Mouse (Mus musculus): ENCODE data around the gene Clpsl2. TPM values are rescaled to one million over a fixed set of nuclear protein-coding genes. Genes with fewer than 3 reads are reported as not detected.

The Clpsl2 gene
- polyA plus RNA-seq, 1 experiment from 2014 or later, result not detected

- ATAC-seq (ENCODE audit: low read depth), result no peak
- no peak overlapping the region for H3K4me2 ChIP-seq (ENCODE audit: low read depth, low read length)
- no peak overlapping the region for H3K9ac ChIP-seq (replicated peaks; ENCODE audit: low read depth, low read length)
- no peaks in the 10 kb centered on the region for H3K27me3 ChIP-seq (ENCODE audit: control insufficient read depth, insufficient read depth, low read length)
- H3K27ac ChIP-seq (ENCODE audit: low read depth, low read length), result no peak overlapping the region
- H3K4me3 ChIP-seq (ENCODE audit: low read depth, low read length), result no peak overlapping the region
- H3K36me3 ChIP-seq (ENCODE audit: control insufficient read depth, insufficient read depth, low read length), result peaks cover 50% of the 10 kb centered on the region
- H3K4me1 ChIP-seq (ENCODE audit: control insufficient read depth, insufficient read depth, low read length), result no peaks in the 10 kb centered on the region
- no peaks in the 10 kb centered on the region for H3K9me3 ChIP-seq (ENCODE audit: control insufficient read depth, low read length)
- WGBS, result 80% methylated on average over 2 of the region's 2 CpGs
Observed at GRCm38 (mm10) chr17:28588591-28588990, 39.4 kb downstream of the Clpsl2 start.

GRCm38 (mm10) chr17:28590596-28590995 is 41.4 kb downstream of the Clpsl2 start:
- H3K36me3 ChIP-seq (ENCODE audit: control insufficient read depth, insufficient read depth, low read length), result peaks cover 56% of the 10 kb centered on the region
- H3K4me3 ChIP-seq (ENCODE audit: low read depth, low read length), result no peak overlapping the region
- H3K27me3 ChIP-seq (ENCODE audit: control insufficient read depth, insufficient read depth, low read length), result no peaks in the 10 kb centered on the region
- H3K27ac ChIP-seq (ENCODE audit: low read depth, low read length), result no peak overlapping the region
- H3K9ac ChIP-seq (replicated peaks; ENCODE audit: low read depth, low read length), result no peak overlapping the region
- no peak overlapping the region for H3K4me2 ChIP-seq (ENCODE audit: low read depth, low read length)
- ATAC-seq (ENCODE audit: low read depth), result no peak
- no peaks in the 10 kb centered on the region for H3K4me1 ChIP-seq (ENCODE audit: control insufficient read depth, insufficient read depth, low read length)
- 93% methylated on average over 3 of the region's 3 CpGs for WGBS
- no peaks in the 10 kb centered on the region for H3K9me3 ChIP-seq (ENCODE audit: control insufficient read depth, low read length)

- no peak for ATAC-seq (ENCODE audit: low read depth)
- H3K27me3 ChIP-seq (ENCODE audit: control insufficient read depth, insufficient read depth, low read length), result no peaks in the 10 kb centered on the region
- 95% methylated on average over 5 of the region's 5 CpGs for WGBS
- H3K4me3 ChIP-seq (ENCODE audit: low read depth, low read length), result no peak overlapping the region
- H3K4me2 ChIP-seq (ENCODE audit: low read depth, low read length), result no peak overlapping the region
- no peak overlapping the region for H3K9ac ChIP-seq (replicated peaks; ENCODE audit: low read depth, low read length)
- peaks cover 61% of the 10 kb centered on the region for H3K36me3 ChIP-seq (ENCODE audit: control insufficient read depth, insufficient read depth, low read length)
- H3K27ac ChIP-seq (ENCODE audit: low read depth, low read length), result no peak overlapping the region
- no peaks in the 10 kb centered on the region for H3K9me3 ChIP-seq (ENCODE audit: control insufficient read depth, low read length)
- no peaks in the 10 kb centered on the region for H3K4me1 ChIP-seq (ENCODE audit: control insufficient read depth, insufficient read depth, low read length)
Observed at GRCm38 (mm10) chr17:28591476-28591875, 42.3 kb downstream of the Clpsl2 start.

- no peaks in the 10 kb centered on the region for H3K4me1 ChIP-seq (ENCODE audit: control insufficient read depth, insufficient read depth, low read length)
- WGBS, result 31% methylated on average over 4 of the region's 4 CpGs
- H3K27ac ChIP-seq (ENCODE audit: low read depth, low read length), result no peak overlapping the region
- H3K27me3 ChIP-seq (ENCODE audit: control insufficient read depth, insufficient read depth, low read length), result no peaks in the 10 kb centered on the region
- H3K9ac ChIP-seq (replicated peaks; ENCODE audit: low read depth, low read length), result no peak overlapping the region
- H3K9me3 ChIP-seq (ENCODE audit: control insufficient read depth, low read length), result no peaks in the 10 kb centered on the region
- no peak overlapping the region for H3K4me2 ChIP-seq (ENCODE audit: low read depth, low read length)
- no peak overlapping the region for H3K4me3 ChIP-seq (ENCODE audit: low read depth, low read length)
- peaks cover 73% of the 10 kb centered on the region for H3K36me3 ChIP-seq (ENCODE audit: control insufficient read depth, insufficient read depth, low read length)
- no peak for ATAC-seq (ENCODE audit: low read depth)
Observed at GRCm38 (mm10) chr17:28592998-28593397, 43.8 kb downstream of the Clpsl2 start.

DNA sequence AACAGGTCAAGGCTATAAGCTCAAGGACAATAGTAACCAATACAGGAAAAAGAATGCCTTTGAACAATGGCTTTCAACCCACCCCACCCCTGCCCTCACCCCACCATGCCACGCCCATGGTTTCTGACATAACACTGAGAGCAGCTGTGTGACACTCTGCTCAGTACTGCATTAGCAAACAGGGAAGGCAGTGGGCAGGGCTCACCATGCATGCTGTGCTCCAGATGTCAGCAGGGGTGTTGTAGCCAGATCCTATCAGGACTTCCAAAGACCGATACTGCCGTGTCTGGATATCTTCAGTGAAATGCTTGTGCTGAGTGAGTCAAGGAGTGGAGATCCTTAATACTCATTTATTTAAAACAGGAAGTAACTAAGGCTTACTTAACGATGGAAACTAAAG is 44.8 kb downstream of the Clpsl2 start:
- no peak overlapping the region for H3K27ac ChIP-seq (ENCODE audit: low read depth, low read length)
- no peaks in the 10 kb centered on the region for H3K27me3 ChIP-seq (ENCODE audit: control insufficient read depth, insufficient read depth, low read length)
- no peak for ATAC-seq (ENCODE audit: low read depth)
- 78% methylated on average over 4 of the region's 4 CpGs for WGBS
- peaks cover 72% of the 10 kb centered on the region for H3K36me3 ChIP-seq (ENCODE audit: control insufficient read depth, insufficient read depth, low read length)
- H3K9me3 ChIP-seq (ENCODE audit: control insufficient read depth, low read length), result no peaks in the 10 kb centered on the region
- no peak overlapping the region for H3K9ac ChIP-seq (replicated peaks; ENCODE audit: low read depth, low read length)
- no peak overlapping the region for H3K4me2 ChIP-seq (ENCODE audit: low read depth, low read length)
- no peaks in the 10 kb centered on the region for H3K4me1 ChIP-seq (ENCODE audit: control insufficient read depth, insufficient read depth, low read length)
- H3K4me3 ChIP-seq (ENCODE audit: low read depth, low read length), result no peak overlapping the region

DNA sequence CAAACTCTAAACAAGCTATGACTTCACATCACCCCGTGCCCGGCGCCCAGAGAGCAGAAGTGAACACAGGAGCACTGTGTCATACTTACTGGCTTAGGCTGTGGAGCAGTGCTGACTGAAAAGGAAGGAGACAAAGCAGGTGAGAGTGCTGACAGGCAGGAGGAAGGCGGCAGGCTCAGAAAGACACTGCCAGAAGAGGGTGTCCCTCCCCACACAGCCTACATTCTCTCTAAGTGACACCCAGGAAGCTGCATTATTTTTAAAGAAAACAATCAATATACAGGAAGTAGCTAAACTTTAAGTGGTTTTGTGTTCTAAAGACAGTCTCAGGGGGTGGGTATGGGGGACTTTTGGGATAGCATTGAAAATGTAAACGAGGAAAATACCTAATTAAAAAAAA is 51.6 kb downstream of the Clpsl2 start:
- Histone ChIP-seq H3K4me3 (ENCODE audit: low read depth, low read length) (no peak overlapping the region), H3K27me3 (ENCODE audit: control insufficient read depth, insufficient read depth, low read length) (no peaks in the 10 kb centered on the region), H3K9me3 (ENCODE audit: control insufficient read depth, low read length) (no peaks in the 10 kb centered on the region), H3K27ac (ENCODE audit: low read depth, low read length) (no peak overlapping the region), H3K36me3 (ENCODE audit: control insufficient read depth, insufficient read depth, low read length) (peaks cover 65% of the 10 kb centered on the region), H3K9ac (replicated peaks; ENCODE audit: low read depth, low read length) (no peak overlapping the region), H3K4me1 (ENCODE audit: control insufficient read depth, insufficient read depth, low read length) (no peaks in the 10 kb centered on the region), H3K4me2 (ENCODE audit: low read depth, low read length) (no peak overlapping the region)
- 98% methylated on average over 5 of the region's 5 CpGs for WGBS
- no peak for ATAC-seq (ENCODE audit: low read depth)

GRCm38 (mm10) chr17:28601557-28602250 is 52.5 kb downstream of the Clpsl2 start:
- H3K4me2 ChIP-seq (ENCODE audit: low read depth, low read length), result no peak overlapping the region
- H3K9me3 ChIP-seq (ENCODE audit: control insufficient read depth, low read length), result no peaks in the 10 kb centered on the region
- no peaks in the 10 kb centered on the region for H3K4me1 ChIP-seq (ENCODE audit: control insufficient read depth, insufficient read depth, low read length)
- no peak overlapping the region for H3K27ac ChIP-seq (ENCODE audit: low read depth, low read length)
- 82% methylated on average over 9 of the region's 9 CpGs for WGBS
- peaks cover 67% of the 10 kb centered on the region for H3K36me3 ChIP-seq (ENCODE audit: control insufficient read depth, insufficient read depth, low read length)
- H3K9ac ChIP-seq (replicated peaks; ENCODE audit: low read depth, low read length), result no peak overlapping the region
- H3K4me3 ChIP-seq (ENCODE audit: low read depth, low read length), result no peak overlapping the region
- ATAC-seq (ENCODE audit: low read depth), result no peak
- H3K27me3 ChIP-seq (ENCODE audit: control insufficient read depth, insufficient read depth, low read length), result no peaks in the 10 kb centered on the region

Small RNA genes lying within 50 kb of the gene (microRNA-seq; reads per million reads assigned to microRNA genes)
- gene Gm25195 (not detected), gene Mir6969 (not detected)

Other genes with a start within 250 kb of the Clpsl2 start
- gene Fance, start 235.9 kb upstream of the Clpsl2 start, polyA plus RNA-seq (2014; fragmentation: Nextera tagmentation; extraction: Ambion mirVana), result 22.7 and 23.5 TPM in 2 replicates
- gene Rpl10a, start 220.9 kb upstream of the Clpsl2 start, polyA plus RNA-seq (2014; fragmentation: Nextera tagmentation; extraction: Ambion mirVana), result 367 and 407 TPM in 2 replicates
- gene Tead3, start 198.6 kb upstream of the Clpsl2 start, polyA plus RNA-seq (2014; fragmentation: Nextera tagmentation; extraction: Ambion mirVana), result 1.2 and 1.6 TPM in 2 replicates
- 0.66 and 0.89 TPM in 2 replicates for gene Tulp1, start 184.2 kb upstream of the Clpsl2 start, polyA plus RNA-seq (2014; fragmentation: Nextera tagmentation; extraction: Ambion mirVana)
- gene Fkbp5, start 31.9 kb upstream of the Clpsl2 start, polyA plus RNA-seq (2014; fragmentation: Nextera tagmentation; extraction: Ambion mirVana), result 9.9 and 11.1 TPM in 2 replicates
- not detected in 2 replicates for gene Armc12, start 18.6 kb upstream of the Clpsl2 start, polyA plus RNA-seq (2014; fragmentation: Nextera tagmentation; extraction: Ambion mirVana)
- not detected in 2 replicates for gene Clps, start 11.4 kb downstream of the Clpsl2 start, polyA plus RNA-seq (2014; fragmentation: Nextera tagmentation; extraction: Ambion mirVana)
- 12.7 and 18.1 TPM in 2 replicates for gene Lhfpl5, start 26.2 kb downstream of the Clpsl2 start, polyA plus RNA-seq (2014; fragmentation: Nextera tagmentation; extraction: Ambion mirVana)
- 110 and 129 TPM in 2 replicates for gene Srpk1, start 73.3 kb downstream of the Clpsl2 start, polyA plus RNA-seq (2014; fragmentation: Nextera tagmentation; extraction: Ambion mirVana)
- 1.9 and 3.0 TPM in 2 replicates for gene Slc26a8, start 140.8 kb downstream of the Clpsl2 start, polyA plus RNA-seq (2014; fragmentation: Nextera tagmentation; extraction: Ambion mirVana)
- gene Mapk14, start 141.9 kb downstream of the Clpsl2 start, polyA plus RNA-seq (2014; fragmentation: Nextera tagmentation; extraction: Ambion mirVana), result 30.0 and 35.6 TPM in 2 replicates
- 2.3 and 2.8 TPM in 2 replicates for gene AC170998.1, start 176.7 kb downstream of the Clpsl2 start, polyA plus RNA-seq (2014; fragmentation: Nextera tagmentation; extraction: Ambion mirVana)
- 0.32 and 0.96 TPM in 2 replicates for gene Mapk13, start 219.9 kb downstream of the Clpsl2 start, polyA plus RNA-seq (2014; fragmentation: Nextera tagmentation; extraction: Ambion mirVana)

All from neural tube, embryonic 14.5 days (tissue).